ENCODE assay signal across 1 mouse cellular context in genomic region chr2:112285031-112285390, GRCm38 (mm10).
TF ChIP-seq lines count a peak whose summit lies in the region.

No protein-coding gene starts in this region.

TF ChIP-seq in ES-E14, 5 proteins besides CTCF, POLR2A, EP300 and RAD21 (continued from another document):
- TF ChIP-seq ZC3H11A (IDR thresholded peaks at IDR 0.05; ENCODE audit: borderline replicate concordance, low read depth, low read length) (no peak), MAFK (IDR thresholded peaks at IDR 0.05; ENCODE audit: insufficient read depth, low read depth, low read length) (no peak)
